Mouse (Mus musculus) kidney, adult 2 months (tissue): ENCODE measurements around the gene Olfr67.

Experiments
- CTCF ChIP-seq: fragments of 200-500 bp; conservative IDR thresholded peaks from 2 replicates; pipeline ENCODE4 v1.5.1; 2011; ENCODE audit warnings: low read depth, mild to moderate bottlenecking, control low read depth, low read length, moderate library complexity, mixed read lengths; ENCODE audit not compliant: insufficient read depth, insufficient read length
- POLR2A ChIP-seq: fragments of 200-500 bp; IDR thresholded peaks from one replicate; pipeline ENCODE4 v1.6.1; 2011; ENCODE audit warnings: low read depth, low read length, control low read depth

- TF ChIP-seq CTCF, result no peak
- TF ChIP-seq POLR2A, result no peak
Measured at GRCm38 (mm10) chr7:103779598-103779997, 12.0 kb downstream of the Olfr67 start, which contains the start of gene Olfr68.
